Mouse (Mus musculus) gastrocnemius, postnatal 36 days (tissue): ENCODE results near the gene Tpsg1. TPM values are rescaled to one million over a fixed set of nuclear protein-coding genes. Genes with fewer than 3 reads are reported as not detected.

Experiments
- DNase-seq, 2 experiments: peaks; one replicate each; pipeline ENCODE4 v3.0.0; 2022
- intact Hi-C: fragments of 180-260 bp; cut with DNase I; formaldehyde crosslinking; loops from one replicate; pipeline ENCODE4 v1.15.1; 2025
- long read RNA-seq, 2 experiments: library from polyadenylated mRNA; stranded (forward); transcript quantifications; one replicate each; pipeline ENCODE4 v2.0.0; 2021
- total RNA-seq, 2 experiments: library from RNA; stranded (reverse); gene quantifications; 2 replicates each; pipeline ENCODE4 v1.2.3; 2021

Gene Tpsg1
- total RNA-seq = under 1 TPM in 1 of 2 experiments, not detected in 1; 0.26 TPM
- long read RNA-seq, experiment 1 = 0 reads
- long read RNA-seq, experiment 2, partial matches to known transcripts = 0 of 1 reads
- long read RNA-seq, experiment 2, other reads (novel, unspliced or antisense) = 1 of 1 reads

DNA sequence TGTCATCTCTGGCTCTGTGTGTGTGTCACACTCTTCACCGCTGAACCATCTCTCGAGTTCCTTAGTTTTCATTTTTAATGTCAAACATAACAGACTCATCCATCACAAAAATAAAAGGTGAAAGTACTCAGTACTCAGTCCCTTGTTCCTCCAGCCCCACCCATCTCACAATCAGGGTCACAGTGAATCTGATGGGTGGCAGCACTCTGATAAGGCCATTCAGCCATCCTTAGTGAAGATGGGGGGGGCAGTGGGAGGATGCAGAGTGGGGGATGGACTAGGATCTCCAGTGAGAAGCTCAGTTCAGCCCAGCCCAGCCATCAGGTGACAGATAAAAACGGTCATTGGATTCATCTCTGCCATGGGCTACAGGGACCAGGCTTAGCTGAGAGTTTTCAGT lies at the start of gene Tpsg1:
Gene Tpsg1 (plus strand): TSS at position 301 of the 400 bp plus-strand sequence.
- intact Hi-C loops = no loop called here
- DNase-seq = no peak

DNA sequence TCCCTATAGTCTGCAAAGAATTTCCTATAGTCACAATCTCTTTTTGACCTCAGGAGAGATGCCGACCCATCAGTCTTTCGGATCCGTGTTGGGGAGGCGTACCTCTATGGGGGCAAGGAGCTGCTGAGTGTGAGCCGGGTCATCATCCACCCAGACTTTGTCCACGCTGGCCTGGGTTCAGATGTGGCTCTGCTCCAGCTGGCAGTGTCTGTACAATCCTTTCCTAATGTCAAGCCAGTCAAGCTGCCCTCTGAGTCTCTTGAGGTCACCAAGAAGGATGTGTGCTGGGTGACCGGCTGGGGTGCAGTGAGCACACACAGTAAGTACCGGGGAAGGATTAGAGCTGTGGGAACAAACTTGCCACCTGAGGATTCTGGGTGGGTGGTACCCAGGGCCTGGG lies 48.3 kb upstream of the Tpsg1 start:
- DNase-seq = no peak
- intact Hi-C loops = no loop called here

DNA sequence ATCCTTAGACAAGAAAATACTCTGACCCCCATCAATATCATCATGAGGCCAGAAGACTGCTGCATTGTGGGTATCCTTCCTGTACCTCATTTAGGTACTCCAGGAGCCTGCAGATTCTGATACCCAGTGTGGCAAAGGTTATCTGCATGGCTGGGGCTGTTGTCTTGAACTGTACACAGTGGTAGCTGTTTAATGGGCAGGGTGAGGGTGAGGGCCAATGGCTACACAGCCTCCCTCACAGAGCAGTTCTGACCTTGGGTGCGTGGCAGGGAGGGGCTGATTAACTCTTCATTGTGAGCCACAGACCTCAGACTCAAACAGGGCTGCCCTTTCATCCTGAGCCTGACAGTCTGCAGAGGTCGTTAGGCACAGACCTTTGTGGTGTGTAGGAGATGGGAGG lies 46.1 kb upstream of the Tpsg1 start:
- intact Hi-C loops = no loop called here
- no peak for DNase-seq

DNA sequence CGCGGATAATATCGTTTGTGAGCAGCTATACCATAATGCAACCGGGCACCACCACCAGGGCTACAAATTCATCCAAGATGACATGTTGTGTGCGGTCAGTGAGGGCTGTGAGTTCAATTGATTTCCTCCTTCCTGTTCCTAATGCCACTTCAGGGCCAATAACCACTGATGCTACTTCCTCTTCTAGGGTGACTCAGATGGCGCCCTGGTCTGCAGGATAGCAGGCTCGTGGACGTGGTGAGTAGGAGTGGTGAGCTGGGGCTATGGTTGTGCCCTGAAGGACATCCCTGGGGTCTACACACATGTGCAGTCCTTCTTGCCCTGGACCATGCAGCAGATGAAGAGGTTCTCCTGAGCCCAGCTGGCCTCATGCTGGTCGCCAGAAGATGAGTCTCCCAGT lies 36.8 kb upstream of the Tpsg1 start:
- intact Hi-C loops = loop anchor here (2.0 kb wide), 1 partner anchor 134 kb away; no protein-coding TSS in a partner anchor

DNA sequence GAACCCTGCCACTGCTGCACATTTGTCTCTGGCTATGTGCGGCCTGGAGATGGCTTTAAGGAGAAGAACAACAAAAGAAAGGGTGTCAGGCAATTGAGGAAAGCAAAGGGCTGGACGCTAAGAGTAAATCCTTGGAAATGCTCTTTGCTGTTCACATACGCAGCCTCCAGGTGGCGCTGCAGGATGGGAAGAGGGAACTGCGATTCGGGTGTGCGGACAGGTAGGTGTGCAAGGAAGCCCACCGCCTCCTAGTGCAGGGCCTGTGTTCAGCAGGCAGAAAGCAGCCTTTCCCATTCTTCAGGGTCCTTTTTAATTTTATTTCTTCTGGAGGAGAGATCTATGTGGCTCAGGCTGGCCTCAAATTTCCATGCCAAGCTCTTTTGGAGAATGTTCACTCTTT lies 35.1 kb upstream of the Tpsg1 start:
- intact Hi-C loops = loop anchor here (2.0 kb wide), 2 partner anchors 33 to 133 kb away; partner anchors contain the start of gene Tpsb2
- DNase-seq = no peak

More for the DNA sequence above, 36.8 kb upstream of the Tpsg1 start:
- no peak for DNase-seq

DNA sequence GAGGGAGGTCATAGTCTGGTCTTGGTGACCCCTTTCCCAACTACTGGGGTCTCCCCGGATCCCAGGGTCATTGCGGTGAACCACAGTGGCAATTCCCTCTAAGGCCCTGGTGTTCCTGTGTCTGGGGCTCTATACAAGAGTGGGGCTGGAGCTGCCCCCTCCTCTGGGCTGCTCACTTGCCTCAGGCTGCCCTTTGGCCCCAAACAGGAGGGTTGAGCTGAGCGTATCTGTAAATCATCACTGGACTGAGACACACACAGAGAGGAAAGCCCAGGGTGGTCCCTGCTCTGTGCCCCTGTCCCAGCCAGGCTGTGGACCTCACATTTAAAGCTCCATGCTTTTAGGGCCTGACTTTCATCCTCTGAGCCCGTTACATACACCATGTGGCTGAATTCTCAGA lies 30.9 kb upstream of the Tpsg1 start:
- intact Hi-C loops = no loop called here
- DNase-seq = no peak

DNA sequence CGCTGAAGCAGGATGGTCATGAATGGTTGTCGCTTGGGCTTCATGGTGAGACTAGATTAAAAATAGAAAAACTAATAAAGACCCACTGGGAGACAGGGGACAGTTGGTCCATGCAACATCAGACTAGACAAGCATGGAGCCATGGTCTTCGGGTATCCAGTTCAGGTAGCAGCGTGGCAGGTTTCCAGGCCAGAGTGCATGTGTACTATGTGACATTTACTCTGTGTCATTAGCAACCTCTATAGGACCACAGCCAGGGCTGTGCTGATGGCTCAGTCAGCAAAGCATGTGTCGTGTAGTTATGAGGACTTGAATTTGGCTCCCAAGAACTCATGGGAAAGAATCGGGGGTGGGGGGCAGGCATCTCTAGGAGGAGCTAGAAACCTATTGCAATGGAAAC lies 29.1 kb upstream of the Tpsg1 start:
- intact Hi-C loops = no loop called here
- no peak for DNase-seq

DNA sequence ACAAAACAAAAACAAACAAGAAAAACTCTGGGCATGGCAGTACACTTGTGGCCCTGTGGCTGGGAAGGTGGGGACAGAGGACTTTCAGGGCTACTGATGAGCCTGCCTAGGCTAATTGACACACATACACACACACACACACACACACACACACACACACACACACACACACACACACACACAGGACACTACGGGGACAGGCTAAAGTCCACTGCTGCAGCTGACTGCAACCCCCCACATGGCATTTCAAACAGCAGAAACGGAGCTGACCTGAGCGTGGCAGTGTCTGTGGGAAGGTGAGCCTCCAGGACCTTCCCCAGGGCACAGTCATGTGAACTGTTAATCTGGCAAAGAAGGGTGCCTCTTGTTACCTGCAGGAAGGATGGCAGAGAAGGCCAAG lies 27.6 kb upstream of the Tpsg1 start:
- DNase-seq = no peak
- intact Hi-C loops = no loop called here

DNA sequence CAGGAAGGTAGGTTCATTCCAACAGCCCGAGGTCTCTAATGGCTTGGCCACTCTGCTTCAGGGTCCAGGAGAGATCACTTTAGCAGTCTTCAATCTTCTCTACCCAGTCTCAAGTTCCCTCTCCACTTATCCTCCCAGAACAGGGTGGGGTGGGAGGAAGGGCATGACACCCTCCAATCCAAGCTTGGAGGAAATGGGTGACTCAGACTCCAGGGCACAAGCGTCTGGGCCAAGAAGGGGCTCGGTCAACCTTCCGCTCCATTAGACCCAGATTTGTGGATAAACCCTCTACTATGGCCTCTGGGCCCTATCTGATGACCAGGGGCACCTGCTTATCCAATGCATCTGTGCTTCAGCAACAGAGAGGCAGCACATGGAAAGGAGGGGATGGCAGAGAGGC lies 23.6 kb upstream of the Tpsg1 start, which contains the start of gene Tpsab1:
Gene Tpsab1 (minus strand): TSS at position 101 of the 400 bp plus-strand sequence.
- intact Hi-C loops = no loop called here
- DNase-seq = no peak

DNA sequence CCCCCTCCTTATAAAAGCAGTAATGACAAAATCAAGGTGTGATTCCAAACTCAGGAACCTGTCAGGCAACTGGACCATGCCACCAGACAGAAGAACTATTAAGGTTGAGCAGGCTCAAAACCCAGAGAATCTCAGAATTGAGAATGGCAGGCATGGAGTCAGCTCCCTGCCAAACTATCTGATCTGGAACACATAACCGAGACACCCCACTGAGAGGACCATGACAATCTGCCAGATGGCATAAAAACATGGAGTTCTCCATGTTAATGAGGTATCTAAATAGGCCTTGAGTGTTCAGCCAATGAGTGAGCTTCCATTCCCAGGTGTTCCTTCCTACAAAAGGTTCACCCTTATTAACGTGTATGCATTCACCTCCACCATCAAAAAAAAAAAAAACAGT lies 7.8 kb upstream of the Tpsg1 start:
- intact Hi-C loops = no loop called here
- DNase-seq = no peak

DNA sequence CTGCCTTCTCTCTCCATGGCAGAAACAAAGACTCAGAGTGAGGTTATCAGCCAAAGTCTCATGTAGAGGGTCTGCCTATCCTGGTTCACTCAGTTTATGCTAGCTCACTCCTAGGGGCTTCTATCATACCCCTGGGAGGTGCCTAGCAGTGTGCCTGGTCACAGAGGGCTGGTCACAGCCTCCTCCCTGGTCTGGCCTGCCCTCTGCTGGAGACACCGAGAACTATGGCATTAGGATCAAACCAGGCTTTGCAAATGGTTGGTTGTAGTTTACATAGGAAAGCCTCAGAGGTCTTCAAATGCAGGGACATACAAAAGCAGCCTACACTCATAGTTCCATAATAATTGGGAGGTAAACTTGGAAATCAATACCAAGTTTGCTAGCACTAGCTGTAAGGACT lies 5.3 kb upstream of the Tpsg1 start:
- no peak for DNase-seq
- intact Hi-C loops = no loop called here

DNA sequence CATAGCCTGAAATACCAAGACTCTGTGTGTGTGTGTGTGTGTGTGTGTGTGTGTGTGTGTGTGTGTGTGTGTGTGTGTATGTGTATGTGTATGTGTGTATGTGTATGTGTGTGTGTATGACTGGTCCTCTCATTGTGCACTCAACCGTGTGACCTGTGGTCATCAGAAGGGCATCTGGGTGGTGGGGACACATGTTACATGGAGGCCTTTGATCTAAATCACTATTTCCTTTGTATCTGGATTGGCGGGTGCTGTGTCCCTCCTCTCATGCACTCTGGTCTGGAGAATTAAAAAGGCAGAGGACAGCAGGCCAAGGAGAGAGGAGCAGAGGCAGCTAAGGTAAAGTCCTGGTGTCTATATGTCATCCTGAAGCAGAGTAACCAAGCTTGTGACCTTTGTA lies 3.1 kb upstream of the Tpsg1 start, which contains the start of gene Tpsb2:
Gene Tpsb2 (plus strand): TSS at position 301 of the 400 bp plus-strand sequence.
- intact Hi-C loops = loop anchor here (2.0 kb wide), 1 partner anchor 31 kb away; no protein-coding TSS in a partner anchor
- DNase-seq = no peak

DNA sequence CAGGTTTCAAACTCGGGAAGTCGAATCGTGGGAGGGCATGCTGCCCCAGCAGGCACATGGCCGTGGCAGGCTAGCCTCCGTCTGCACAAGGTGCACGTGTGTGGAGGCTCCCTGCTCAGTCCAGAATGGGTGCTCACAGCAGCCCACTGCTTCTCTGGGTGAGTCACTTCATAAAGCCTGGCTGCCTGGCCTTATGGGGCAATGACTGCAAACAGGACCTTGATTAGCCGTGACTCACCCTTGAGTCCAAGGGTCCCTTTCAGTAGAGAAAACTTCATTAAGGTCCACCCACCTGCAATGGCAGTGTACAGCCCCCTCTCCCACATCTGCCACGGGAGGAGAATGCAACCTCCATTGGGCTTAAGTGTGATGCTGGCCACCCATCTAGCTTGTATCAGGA lies 3.4 kb downstream of the Tpsg1 start:
- intact Hi-C loops = loop anchor here (5.0 kb wide), 1 partner anchor 80 kb away; no protein-coding TSS in a partner anchor

DNA sequence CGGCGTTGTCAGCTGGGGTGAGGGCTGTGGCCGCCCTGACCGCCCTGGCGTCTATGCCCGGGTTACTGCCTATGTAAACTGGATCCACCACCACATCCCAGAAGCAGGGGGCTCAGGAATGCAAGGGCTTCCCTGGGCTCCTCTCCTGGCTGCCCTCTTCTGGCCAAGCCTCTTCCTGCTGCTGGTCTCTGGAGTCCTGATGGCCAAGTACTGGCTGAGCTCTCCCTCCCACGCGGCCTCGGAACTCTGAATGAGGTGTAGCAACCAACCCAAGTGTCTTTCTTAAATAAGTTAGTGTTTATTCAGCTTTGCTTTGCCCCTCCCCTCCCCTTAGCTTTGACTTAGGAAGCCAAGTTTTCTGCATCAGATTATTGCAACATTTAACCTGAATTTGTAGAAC lies 4.9 kb downstream of the Tpsg1 start:
- DNase-seq = no peak
- intact Hi-C loops = loop anchor here (5.0 kb wide), 1 partner anchor 82 kb away; no protein-coding TSS in a partner anchor

More for the DNA sequence above, 3.4 kb downstream of the Tpsg1 start:
- DNase-seq = no peak

DNA sequence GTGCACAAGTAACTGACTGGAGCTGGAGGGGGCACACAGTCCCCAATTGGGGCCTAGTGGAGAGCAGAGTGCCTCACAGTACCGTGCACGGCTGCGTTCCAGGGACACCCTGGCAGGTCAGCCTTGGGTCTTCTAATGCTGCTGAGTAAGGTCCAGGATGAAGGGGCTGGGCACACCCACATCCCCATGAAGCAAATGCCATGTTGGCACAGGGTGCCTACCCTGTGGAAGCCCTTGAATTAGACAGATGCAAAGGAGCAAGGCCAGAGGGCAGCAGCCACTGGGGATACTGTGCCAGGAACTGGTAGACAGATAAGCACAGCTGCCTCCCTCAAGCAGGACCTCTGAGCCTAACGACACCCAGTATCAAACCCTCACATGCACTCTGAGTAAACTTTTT lies 25.5 kb downstream of the Tpsg1 start:
- intact Hi-C loops = loop anchor here (10.0 kb wide), 1 partner anchor 300 kb away; no protein-coding TSS in a partner anchor
- DNase-seq = no peak

DNA sequence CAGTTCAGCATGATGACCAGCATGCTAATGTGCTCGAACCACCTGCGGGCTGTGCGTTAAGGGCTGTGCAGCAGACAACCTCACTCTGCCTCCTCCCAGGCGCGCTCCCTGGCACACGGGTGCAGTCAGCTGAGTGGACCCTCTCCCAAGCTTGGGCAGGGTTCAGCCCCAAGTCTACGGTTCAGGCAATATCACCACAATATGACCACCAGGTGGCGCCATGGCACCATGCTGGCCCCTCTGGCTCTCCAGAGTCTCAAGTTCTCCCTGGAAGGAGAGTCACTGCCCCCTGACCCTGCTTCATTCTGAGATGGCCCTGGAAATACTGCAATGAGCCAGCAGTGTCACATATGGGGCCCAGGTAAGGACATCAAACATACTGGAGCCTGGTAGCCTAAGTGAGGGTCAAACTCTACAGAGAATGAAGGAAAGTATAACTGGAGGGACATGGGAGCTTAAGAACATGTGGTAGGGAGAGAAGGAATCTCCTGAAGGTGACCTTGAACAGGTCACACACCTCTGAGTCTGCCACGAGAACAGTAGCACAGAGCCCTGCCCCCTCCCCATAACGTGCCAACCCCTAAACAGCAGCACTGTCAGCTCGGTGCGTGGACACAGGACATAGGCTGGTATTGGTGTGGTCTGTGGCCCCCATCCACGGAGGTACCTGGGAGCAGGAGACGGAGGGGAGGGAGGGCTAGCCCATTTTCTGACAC lies 28.9 kb downstream of the Tpsg1 start:
- peak; percentile 62 to 66 for DNase-seq
- intact Hi-C loops = loop anchor here (1.0 to 10.0 kb wide), 2 partner anchors 71 to 297 kb away; no protein-coding TSS in a partner anchor

DNA sequence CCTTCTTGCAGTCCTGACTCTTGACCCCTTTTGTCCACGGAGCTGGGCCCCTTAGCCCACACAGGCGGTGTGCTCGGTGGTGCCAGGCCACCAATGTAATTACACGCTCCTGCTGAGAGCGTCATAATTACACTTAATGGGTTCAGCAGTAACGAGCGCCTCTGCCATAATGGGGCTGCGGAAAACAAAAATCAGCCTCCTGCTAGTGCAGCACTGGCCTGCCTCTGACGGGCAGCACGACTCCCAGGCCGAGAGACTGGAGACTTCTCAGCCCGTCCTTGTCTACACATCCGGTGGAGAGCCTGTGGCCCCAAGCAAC lies 29.4 kb downstream of the Tpsg1 start:
- intact Hi-C loops = loop anchor here (10.0 kb wide), 1 partner anchor 296 kb away; no protein-coding TSS in a partner anchor
- DNase-seq = no peak

DNA sequence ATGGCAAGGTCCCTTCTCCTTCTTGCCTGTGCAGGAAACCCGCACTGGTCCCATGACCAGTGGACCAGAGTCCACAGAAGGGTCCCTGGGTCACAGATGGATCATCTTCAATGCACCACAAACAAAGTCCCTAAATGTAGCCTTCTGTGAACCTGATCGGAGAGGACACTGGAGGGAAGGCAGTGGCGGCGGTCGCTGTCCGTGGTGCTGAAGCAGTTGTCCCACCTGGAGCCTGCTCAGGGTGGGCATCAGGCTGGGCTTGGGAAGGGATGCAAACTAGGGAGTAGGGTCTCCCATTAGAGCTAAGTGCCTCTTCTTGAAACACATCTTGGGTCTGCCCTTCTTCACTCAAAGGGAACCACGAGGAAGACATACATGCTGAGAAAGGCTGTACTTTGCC lies 31.4 kb downstream of the Tpsg1 start:
- intact Hi-C loops = no loop called here
- DNase-seq = no peak

DNA sequence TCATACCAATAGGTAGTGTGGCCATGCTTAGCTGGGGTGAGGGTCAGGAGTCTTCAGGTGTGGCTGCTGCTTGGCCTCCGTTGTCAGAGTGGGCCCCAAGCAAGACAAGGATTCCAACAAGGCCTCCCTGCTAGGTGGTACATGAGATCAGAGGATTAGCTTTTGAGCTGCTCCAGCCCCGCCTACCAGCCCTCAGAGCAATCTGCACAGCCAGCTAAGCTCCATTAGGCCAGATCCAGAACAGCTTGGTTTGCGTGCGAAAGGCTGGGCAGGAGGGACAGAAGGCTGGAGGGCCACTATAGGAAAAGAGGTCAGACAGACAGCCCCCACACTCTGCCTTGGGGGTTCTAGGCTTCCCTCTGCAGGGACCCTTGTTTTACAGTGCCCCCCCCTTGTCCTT lies 32.4 kb downstream of the Tpsg1 start:
- DNase-seq = no peak
- intact Hi-C loops = no loop called here

DNA sequence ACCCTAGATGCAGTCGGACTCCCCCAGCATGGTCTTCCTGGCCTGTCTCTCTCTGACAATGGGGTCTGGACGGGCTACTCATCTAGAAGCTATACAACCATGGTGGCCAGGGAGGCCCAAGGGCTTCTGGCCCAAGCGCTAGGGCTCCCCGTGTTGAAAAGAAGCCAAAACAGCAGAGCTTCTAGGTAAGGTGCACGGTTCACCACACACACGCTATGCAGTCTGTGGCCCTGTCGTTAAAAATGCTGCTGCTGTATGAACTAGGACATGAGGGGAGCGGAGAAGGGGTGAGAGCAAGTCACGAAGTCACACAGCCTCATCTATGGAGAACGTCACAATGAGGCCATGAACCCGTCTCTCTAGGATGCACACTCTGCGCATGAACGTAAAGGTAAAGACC lies 33.2 kb downstream of the Tpsg1 start:
- intact Hi-C loops = no loop called here
- DNase-seq = no peak

DNA sequence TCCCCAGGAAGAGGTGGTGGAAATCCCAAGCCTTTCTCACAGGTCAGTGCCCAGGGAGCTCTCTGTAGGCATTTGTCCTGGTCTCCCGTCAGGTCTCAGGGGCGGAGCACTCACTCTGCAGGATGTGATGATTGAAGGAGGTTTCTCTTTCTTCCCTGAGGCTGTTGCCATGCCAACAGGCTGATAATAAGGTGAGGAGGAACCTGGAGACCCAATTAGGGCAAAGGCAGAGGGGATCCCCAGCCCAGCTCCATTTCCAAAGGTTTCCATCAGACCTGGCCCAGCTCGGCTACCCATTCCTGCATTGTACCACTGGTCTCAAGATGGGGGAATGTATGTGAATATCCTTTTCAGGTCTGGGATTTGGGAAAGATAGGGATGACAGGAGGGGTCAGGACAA lies 35.1 kb downstream of the Tpsg1 start:
- intact Hi-C loops = no loop called here
- DNase-seq = no peak
